Mouse (Mus musculus) kidney, adult 2 months (tissue): ENCODE measurements around the gene Abr. TPM values are rescaled to one million over a fixed set of nuclear protein-coding genes. Genes with fewer than 3 reads are reported as not detected.

ENCODE experiments used
- DNase-seq: peaks from one replicate; pipeline ENCODE4 v3.0.0; 2021
- H3K27ac ChIP-seq: fragments of 200-500 bp; 2 replicates; pipeline ENCODE4 v1.5.1; 2012; ENCODE audit warnings: low read depth, low read length, control low read depth, inconsistent platforms; ENCODE audit not compliant: insufficient read depth
- H3K27me3 ChIP-seq: fragments of 200-500 bp; replicated peaks from 2 replicates; pipeline ENCODE4 v1.6.1; 2012; ENCODE audit warnings: mild to moderate bottlenecking, moderate library complexity, low read length, inconsistent platforms; ENCODE audit not compliant: control insufficient read depth, insufficient read depth
- H3K36me3 ChIP-seq: fragments of 200-500 bp; 2 replicates; pipeline ENCODE4 v1.6.1; 2012; ENCODE audit warnings: mild to moderate bottlenecking, moderate library complexity, low read length, inconsistent platforms; ENCODE audit not compliant: control insufficient read depth, insufficient read depth
- H3K4me1 ChIP-seq: fragments of 200-500 bp; 2 replicates; pipeline ENCODE4 v1.6.1; 2011; ENCODE audit warnings: low read length; ENCODE audit not compliant: control insufficient read depth, insufficient read depth
- H3K4me3 ChIP-seq: fragments of 200-500 bp; 2 replicates; pipeline ENCODE4 v1.5.1; 2011; ENCODE audit warnings: mild to moderate bottlenecking, low read depth, low read length, control low read depth; ENCODE audit not compliant: insufficient read depth
- CTCF ChIP-seq: fragments of 200-500 bp; conservative IDR thresholded peaks from 2 replicates; pipeline ENCODE4 v1.5.1; 2011; ENCODE audit warnings: low read depth, mild to moderate bottlenecking, control low read depth, low read length, moderate library complexity, mixed read lengths; ENCODE audit not compliant: insufficient read depth, insufficient read length
- POLR2A ChIP-seq: fragments of 200-500 bp; IDR thresholded peaks from one replicate; pipeline ENCODE4 v1.6.1; 2011; ENCODE audit warnings: low read depth, low read length, control low read depth
- WGBS: fragments of 180-500 bp; shearing (Covaris S2); methylation state at CpG from one replicate; pipeline ENCODE4 v1.1.7; 2018; 5-methylcytosine and 5-hydroxymethylcytosine counted together
- polyA plus RNA-seq: library from polyadenylated mRNA; depleted of rRNA; stranded (reverse); fragments of >200 nt; gene quantifications from 2 replicates; pipeline ENCODE4 v1.2.3, GENCODE M21; 2012

The Abr gene
- polyA plus RNA-seq, 1 experiment: 33.2 TPM

- no peaks in the 10 kb centered on the region for H3K27me3 ChIP-seq
- no peak for TF ChIP-seq POLR2A
- TF ChIP-seq CTCF: no peak
- 50% methylated on average over 3 of the region's 3 CpGs for WGBS
- no peak overlapping the region for H3K27ac ChIP-seq
- no peak for DNase-seq
- no peak overlapping the region for H3K4me3 ChIP-seq
- H3K4me1 ChIP-seq: peaks cover 11% of the 10 kb centered on the region
- H3K36me3 ChIP-seq: no peaks in the 10 kb centered on the region; the same call in 1 of the 2 replicates
Measured at GRCm38 (mm10) chr11:76450202-76450561, 171.9 kb downstream of the Abr start.

- H3K27me3 ChIP-seq: no peaks in the 10 kb centered on the region
- no peak for TF ChIP-seq CTCF
- no peak for TF ChIP-seq POLR2A
- H3K36me3 ChIP-seq: no peaks in the 10 kb centered on the region; the same call in 1 of the 2 replicates
- WGBS: 33% methylated on average over 15 of the region's 15 CpGs
- peaks cover 11% of the 10 kb centered on the region for H3K4me1 ChIP-seq
- H3K4me3 ChIP-seq: no peak overlapping the region
- peak; percentile 69 for DNase-seq
- H3K27ac ChIP-seq: peak overlapping the region; percentile 61; the same call in 1 of the 2 replicates
Measured at GRCm38 (mm10) chr11:76449520-76450201, 172.5 kb downstream of the Abr start.

- H3K27me3 ChIP-seq: no peaks in the 10 kb centered on the region
- H3K27ac ChIP-seq: no peak overlapping the region
- 17% methylated on average over 10 of the region's 10 CpGs for WGBS
- H3K4me1 ChIP-seq: peaks cover 11% of the 10 kb centered on the region
- TF ChIP-seq CTCF: no peak
- TF ChIP-seq POLR2A: no peak
- peak; percentile 21 for DNase-seq
- H3K36me3 ChIP-seq: no peaks in the 10 kb centered on the region
- H3K4me3 ChIP-seq: no peak overlapping the region
Measured at GRCm38 (mm10) chr11:76446251-76446650, 175.9 kb downstream of the Abr start.

- Histone ChIP-seq H3K27ac (no peak overlapping the region), H3K27me3 (no peaks in the 10 kb centered on the region), H3K4me3 (no peak overlapping the region), H3K4me1 (peaks cover 11% of the 10 kb centered on the region), H3K36me3 (no peaks in the 10 kb centered on the region)
- no peak for TF ChIP-seq CTCF
- TF ChIP-seq POLR2A: no peak
- WGBS: 68% methylated on average over 8 of the region's 8 CpGs
- no peak for DNase-seq
Measured at GRCm38 (mm10) chr11:76445459-76445858, 176.7 kb downstream of the Abr start.

GRCm38 (mm10) chr11:76439666-76440065 is 182.4 kb downstream of the Abr start:
- no peak overlapping the region for H3K27ac ChIP-seq
- no peaks in the 10 kb centered on the region for H3K27me3 ChIP-seq
- no peak for DNase-seq
- no peaks in the 10 kb centered on the region for H3K4me1 ChIP-seq
- no peaks in the 10 kb centered on the region for H3K36me3 ChIP-seq
- no peak overlapping the region for H3K4me3 ChIP-seq
- 45% methylated on average over 3 of the region's 3 CpGs for WGBS
- no peak for TF ChIP-seq POLR2A
- TF ChIP-seq CTCF: no peak

GRCm38 (mm10) chr11:76436864-76437437 is 185.2 kb downstream of the Abr start:
- H3K4me3 ChIP-seq: peak overlapping the region; percentile 33
- H3K27me3 ChIP-seq: no peaks in the 10 kb centered on the region
- WGBS: 28% methylated on average over 28 of the region's 28 CpGs
- TF ChIP-seq CTCF (no peak), POLR2A (peak; percentile 46)
- DNase-seq: peak; percentile 66
- no peaks in the 10 kb centered on the region for H3K4me1 ChIP-seq
- H3K36me3 ChIP-seq: no peaks in the 10 kb centered on the region
- H3K27ac ChIP-seq: 0 out of 2 replicates have a peak overlapping the region, but pooled peaks have one; percentile 18

- Histone ChIP-seq H3K27me3 (no peaks in the 10 kb centered on the region), H3K4me3 (0 out of 2 replicates have a peak overlapping the region, but pooled peaks have one; percentile 33), H3K27ac (no peak overlapping the region), H3K4me1 (no peaks in the 10 kb centered on the region), H3K36me3 (no peaks in the 10 kb centered on the region)
- no peak for DNase-seq
- no peak for TF ChIP-seq POLR2A
- TF ChIP-seq CTCF: no peak
- 83% methylated on average over 5 of the region's 5 CpGs for WGBS
Measured at GRCm38 (mm10) chr11:76436009-76436408, 186.1 kb downstream of the Abr start.
